Mouse (Mus musculus): ENCODE data around the gene Diaph2.
"Not testable (repeated sequence)": the region's sequence is repeated elsewhere in the genome, so short reads cannot be mapped to it uniquely, and the experiment has no call there.

The Diaph2 gene

GRCm38 (mm10) chrX:129749571-129750061, at the start of gene Diaph2:
Gene Diaph2 (plus strand): TSS chrX:129749742.
- peak; percentile 64 for DNase-seq

- no peak for DNase-seq
These were observed 47.8 kb upstream of the Diaph2 start for GRCm38 (mm10) chrX:129701634-129702312.

- DNase-seq, result no peak
These were observed 39.9 kb upstream of the Diaph2 start for GRCm38 (mm10) chrX:129709656-129710055.

GRCm38 (mm10) chrX:129728717-129729220, 20.8 kb upstream of the Diaph2 start:
- DNase-seq, result no peak

GRCm38 (mm10) chrX:129736562-129736961, 13.0 kb upstream of the Diaph2 start:
- DNase-seq, result no peak

- DNase-seq, result no peak
These were observed 10.3 kb upstream of the Diaph2 start for GRCm38 (mm10) chrX:129739226-129739625.

GRCm38 (mm10) chrX:129742981-129743380, 6.6 kb upstream of the Diaph2 start:
- DNase-seq, result no peak

- DNase-seq, result no peak
These were observed 3.6 kb upstream of the Diaph2 start for GRCm38 (mm10) chrX:129745976-129746375.

GRCm38 (mm10) chrX:129749102-129749501, 440 bp upstream of the Diaph2 start:
- DNase-seq, result no peak

- DNase-seq, result no peak
These were observed 590 bp downstream of the Diaph2 start for GRCm38 (mm10) chrX:129750094-129750569.

- DNase-seq, result no peak
These were observed 1.1 kb downstream of the Diaph2 start for GRCm38 (mm10) chrX:129750606-129751005.

GRCm38 (mm10) chrX:129756606-129757005, 7.1 kb downstream of the Diaph2 start:
- DNase-seq, result no peak

GRCm38 (mm10) chrX:129762649-129763048, 13.1 kb downstream of the Diaph2 start:
- no peak for DNase-seq

- peak; percentile 28 for DNase-seq
These were observed 15.8 kb downstream of the Diaph2 start for GRCm38 (mm10) chrX:129765378-129765777.

GRCm38 (mm10) chrX:129766811-129767210, 17.3 kb downstream of the Diaph2 start:
- DNase-seq, result no peak

- DNase-seq, result no peak
These were observed 21.1 kb downstream of the Diaph2 start for GRCm38 (mm10) chrX:129770625-129771024.

- DNase-seq, result no peak
These were observed 24.2 kb downstream of the Diaph2 start for GRCm38 (mm10) chrX:129773556-129774255.

- no peak for DNase-seq
These were observed 24.9 kb downstream of the Diaph2 start for GRCm38 (mm10) chrX:129774478-129774877.

GRCm38 (mm10) chrX:129776761-129777160, 27.2 kb downstream of the Diaph2 start:
- no peak for DNase-seq

- DNase-seq, result no peak
These were observed 27.9 kb downstream of the Diaph2 start for GRCm38 (mm10) chrX:129777404-129777962.

- no peak for DNase-seq
These were observed 32.3 kb downstream of the Diaph2 start for GRCm38 (mm10) chrX:129781844-129782243.

GRCm38 (mm10) chrX:129784062-129784461, 34.5 kb downstream of the Diaph2 start:
- DNase-seq, result no peak

GRCm38 (mm10) chrX:129799920-129800319, 50.4 kb downstream of the Diaph2 start:
- DNase-seq, result not testable (repeated sequence)

- no peak for DNase-seq
These were observed 82.4 kb downstream of the Diaph2 start for GRCm38 (mm10) chrX:129831903-129832302.

Measured in right cerebral cortex, postnatal 25 days (tissue).